Mouse (Mus musculus) lung, adult 18-20 months (tissue): ENCODE data around the gene Aars.
"Not testable (repeated sequence)": the region's sequence is repeated elsewhere in the genome, so short reads cannot be mapped to it uniquely, and the experiment has no call there.

ENCODE experiments used
- DNase-seq, 2 experiments: peaks; one replicate each; pipeline ENCODE4 v3.0.0; 2022; ENCODE audit warnings: mixed read lengths in 2 of 2

Aars gene

DNA sequence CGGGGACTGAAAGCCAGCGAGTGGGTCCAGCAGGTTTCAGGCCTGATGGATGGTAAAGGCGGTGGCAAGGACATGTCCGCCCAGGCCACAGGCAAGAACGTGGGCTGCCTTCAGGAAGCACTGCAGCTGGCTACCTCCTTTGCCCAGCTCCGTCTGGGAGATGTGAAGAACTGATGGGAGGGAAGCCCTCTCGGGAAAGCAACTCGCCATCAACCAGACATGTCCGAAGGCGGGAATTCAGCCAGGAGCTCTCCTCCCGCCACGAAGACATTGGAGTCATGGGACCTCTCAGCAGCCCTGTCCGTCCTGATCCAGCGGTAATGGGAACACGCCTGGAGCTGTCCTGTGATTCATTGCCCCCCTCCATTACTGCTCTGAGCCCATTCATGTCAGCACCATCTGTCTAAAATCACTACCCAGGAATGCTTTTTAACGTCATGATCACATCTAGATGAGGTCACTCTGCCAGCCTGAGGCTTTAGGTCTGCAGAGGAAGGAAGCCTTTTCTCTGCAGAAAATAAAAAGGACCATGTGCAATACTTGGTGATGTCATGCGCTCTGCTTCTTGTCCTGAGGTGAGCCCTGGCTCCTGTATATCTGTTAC lies 22.2 kb downstream of the Aars start:
- DNase-seq, result no peak

DNA sequence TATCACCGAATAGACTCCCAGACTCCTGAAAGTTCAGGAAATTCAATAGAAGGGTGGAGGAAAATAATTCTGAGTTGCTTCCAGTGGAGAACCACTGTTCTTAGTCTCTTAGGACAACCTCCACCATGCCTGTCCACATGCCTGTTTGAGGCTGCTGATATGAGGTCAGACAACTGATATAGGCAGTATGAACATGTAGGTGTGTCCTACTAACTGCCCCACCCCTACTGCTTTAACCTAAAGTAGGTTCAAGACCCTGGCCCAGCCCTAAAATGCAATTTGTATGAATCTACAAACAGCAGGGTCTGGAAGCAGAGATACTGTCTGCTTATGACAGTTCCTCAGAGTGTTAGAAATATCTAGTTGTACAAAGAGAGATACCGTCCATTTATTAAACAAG lies 22.7 kb downstream of the Aars start:
- no peak for DNase-seq

DNA sequence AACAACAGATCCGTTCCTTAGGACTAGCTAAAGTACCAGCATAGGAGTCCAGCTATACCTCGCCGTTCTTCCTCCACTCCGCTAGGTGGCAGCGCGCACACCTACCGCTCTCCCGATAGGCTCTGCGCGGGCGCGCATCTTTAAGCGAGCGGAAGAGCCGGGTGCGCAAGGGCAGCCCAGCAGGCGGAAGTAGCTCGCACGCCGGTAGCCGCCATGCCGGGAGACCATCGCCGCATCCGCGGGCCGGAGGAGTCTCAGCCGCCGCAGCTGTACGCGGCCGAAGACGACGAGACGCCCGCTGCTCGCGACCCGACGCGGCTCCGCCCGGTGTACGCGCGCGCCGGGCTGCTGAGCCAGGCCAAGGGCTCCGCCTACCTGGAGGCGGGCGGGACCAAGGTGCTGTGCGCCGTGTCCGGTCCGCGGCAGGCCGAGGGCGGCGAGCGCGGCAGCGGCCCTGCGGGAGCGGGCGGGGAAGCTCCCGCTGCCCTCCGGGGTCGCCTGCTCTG lies 23.3 kb downstream of the Aars start, which contains the start of gene Exosc6:
Gene Exosc6 (plus strand): TSS at position 182 of the 506 bp plus-strand sequence.
- DNase-seq, result peak; percentile 90 to 92

DNA sequence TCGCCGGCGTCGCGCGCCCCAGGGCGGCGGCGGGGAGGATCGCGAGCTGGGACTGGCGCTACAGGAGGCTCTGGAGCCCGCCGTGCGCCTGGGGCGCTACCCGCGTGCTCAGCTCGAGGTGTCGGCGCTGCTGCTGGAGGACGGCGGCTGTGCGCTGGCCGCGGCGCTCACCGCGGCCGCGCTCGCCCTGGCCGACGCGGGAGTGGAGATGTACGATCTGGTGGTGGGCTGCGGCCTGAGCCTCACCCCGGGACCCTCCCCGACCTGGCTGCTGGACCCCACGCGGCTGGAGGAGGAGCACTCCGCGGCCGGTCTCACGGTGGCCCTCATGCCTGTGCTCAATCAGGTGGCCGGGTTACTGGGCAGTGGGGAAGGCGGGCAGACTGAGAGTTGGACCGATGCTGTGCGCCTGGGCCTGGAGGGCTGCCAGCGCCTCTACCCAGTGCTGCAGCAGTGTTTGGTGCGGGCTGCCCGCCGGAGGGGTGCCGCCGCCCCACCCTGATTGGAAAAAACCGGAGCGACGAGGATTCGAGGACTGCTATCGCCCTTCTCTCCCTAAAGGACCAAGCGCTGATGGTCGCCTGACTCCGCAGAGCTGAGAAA lies 23.8 kb downstream of the Aars start:
- peak; percentile 22 to 36 for DNase-seq

DNA sequence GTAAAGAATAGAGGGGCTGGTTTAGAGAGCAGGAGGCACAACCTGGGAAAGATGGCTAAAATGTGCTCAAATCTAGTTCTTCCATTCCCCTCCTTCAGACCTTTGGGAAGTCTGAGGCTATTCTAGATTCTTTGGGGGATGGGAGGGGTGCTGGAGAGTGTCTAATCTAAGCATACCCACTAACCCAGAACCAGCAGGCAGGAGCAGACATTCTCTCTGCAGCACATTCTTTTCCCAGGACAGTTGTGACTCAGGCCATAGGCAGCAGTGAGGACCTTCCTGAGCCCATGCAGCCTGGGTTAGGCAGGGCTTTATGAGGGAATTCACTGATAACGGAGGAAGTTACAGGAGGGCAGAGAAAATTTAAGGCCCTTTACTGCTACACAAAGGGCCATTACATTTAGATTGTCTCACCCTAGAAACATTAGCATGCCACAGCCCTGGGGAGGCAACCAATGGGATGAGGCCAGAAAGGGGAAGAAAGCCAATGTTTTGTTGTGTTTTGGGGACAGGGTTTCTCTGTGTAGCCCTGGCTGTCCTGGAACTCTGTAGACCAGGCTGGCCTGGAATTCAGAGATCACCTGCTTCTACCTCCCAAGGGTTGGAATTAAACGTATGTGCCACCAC lies 26.1 kb downstream of the Aars start:
- DNase-seq, result no peak

DNA sequence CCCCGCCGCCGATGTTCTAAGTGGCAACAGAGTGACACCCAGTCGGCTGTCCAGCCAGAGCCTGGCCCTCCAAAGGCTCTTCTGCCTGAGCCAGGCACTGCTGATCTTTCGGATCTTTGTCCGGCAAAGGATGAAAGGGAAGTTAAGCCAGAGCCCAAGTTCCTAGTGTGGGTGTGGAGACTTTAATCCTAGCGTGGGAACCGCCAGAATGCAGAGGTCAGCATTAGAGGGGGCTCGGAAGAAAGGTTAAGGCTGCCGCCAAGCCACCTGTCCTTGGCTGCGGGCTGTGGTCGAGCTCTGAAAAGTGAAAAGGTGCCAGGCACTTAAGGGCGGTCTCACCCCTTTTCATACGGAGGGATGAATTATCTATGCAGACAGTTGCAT lies 28.7 kb downstream of the Aars start:
- no peak for DNase-seq

DNA sequence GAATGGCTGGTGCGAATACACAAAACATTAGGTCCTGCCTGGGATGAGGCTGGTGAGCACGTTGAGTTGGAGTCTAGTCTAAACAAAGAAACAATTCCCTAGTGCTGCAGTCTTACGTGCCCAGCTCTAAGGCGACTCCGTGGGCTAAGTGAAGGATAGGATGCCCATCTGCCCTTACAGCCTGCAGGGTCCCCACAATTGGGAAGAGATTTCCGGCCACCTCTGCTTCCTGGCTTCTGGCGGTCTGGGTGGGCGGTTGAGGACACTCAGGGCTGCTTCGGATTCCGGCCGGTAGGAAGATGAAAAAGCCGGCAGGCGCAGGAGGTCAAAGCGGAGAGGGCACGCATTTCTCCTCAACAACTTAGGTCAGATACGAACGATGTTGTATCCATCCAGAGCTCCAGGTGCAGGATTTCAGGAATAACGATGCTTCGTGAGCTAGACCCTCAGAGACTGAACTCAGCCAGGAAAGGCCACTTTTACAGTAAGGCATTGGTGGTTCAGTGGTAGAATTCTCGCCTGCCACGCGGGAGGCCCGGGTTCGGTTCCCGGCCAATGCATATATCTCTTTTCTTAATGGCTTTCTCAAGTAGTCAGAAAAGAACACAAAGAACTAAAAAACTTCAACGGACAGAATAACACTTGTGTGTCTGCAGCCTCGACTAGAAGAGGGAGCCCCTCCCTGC lies 29.3 kb downstream of the Aars start:
- DNase-seq, result peak; percentile 84 to 86

DNA sequence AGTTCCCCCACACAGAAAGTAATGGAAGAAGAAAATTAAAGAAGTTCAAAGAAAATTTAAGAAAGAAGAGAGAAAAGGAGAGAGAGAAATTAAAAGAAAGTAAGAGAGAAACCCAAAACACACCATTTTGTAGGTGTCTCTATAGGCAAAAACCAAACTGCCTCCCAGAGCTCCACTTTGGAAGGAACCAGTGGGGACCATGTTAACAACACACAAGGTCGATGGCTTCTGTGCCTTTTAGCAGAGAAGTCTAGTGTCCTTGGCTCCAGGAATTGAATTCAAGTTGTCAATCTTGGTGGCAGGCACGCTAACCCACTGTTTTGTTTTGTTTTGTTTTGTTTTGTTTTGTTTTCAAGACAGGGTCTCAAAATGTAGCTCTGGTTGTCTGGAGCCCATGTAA lies 29.9 kb downstream of the Aars start:
- DNase-seq, result no peak

DNA sequence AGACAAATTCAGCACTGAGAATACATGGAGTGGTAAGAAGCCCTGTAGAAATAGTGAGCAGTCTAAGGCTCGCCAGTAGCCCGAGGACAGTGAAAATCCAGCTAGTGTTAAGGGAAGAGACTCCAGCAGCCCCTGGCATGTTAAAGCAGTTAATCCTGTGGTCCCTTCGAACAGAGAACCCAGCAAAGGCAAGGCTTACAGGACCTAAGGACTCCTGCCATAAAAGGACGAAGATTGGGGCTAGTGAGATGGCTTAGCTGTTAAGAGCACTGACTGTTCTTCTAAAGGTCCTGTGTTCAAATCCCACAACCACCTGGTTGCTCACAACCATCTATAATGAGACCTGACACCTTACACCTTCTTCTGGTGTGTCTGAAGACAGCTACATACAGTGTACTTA lies 33.4 kb downstream of the Aars start:
- DNase-seq, result no peak

DNA sequence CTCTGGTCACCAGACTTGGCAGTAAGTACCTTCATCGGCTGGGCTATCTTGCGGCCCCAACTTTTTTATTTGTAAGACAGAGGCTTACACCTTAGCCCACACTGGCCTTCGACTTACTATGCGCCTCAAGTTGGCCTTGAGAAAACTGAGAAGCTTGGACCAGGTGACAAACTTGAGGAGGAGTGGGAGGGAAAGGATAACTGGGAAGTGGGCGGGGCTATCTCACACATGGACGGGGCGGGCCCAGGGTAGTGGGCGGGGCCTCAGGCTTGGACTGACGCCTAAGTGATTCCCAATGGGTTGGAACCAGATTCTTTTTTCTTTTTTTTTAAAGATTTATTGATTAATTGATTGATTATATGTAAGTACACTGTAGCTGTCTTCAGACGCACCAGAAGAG lies 34.5 kb downstream of the Aars start:
- no peak for DNase-seq

DNA sequence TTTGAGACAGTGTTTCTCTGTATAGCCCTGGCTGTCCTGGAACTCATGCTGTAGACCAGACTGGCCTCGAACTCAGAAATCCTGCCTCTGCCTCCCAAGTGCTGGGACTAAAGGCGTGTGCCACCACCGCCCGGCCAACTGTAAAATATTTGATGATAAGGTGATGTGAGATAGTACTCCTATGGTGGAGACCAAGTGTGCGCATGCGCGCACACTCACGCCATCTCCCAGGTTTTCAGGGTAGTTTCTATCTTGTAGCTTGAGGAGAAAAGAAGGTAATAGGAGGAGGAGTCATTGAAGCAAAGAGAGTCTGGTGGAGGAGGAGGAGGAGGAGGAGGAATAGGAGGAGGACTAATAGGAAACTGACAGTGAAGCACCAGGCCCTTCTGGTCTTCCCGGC lies 35.7 kb downstream of the Aars start:
- not testable (repeated sequence) for DNase-seq

DNA sequence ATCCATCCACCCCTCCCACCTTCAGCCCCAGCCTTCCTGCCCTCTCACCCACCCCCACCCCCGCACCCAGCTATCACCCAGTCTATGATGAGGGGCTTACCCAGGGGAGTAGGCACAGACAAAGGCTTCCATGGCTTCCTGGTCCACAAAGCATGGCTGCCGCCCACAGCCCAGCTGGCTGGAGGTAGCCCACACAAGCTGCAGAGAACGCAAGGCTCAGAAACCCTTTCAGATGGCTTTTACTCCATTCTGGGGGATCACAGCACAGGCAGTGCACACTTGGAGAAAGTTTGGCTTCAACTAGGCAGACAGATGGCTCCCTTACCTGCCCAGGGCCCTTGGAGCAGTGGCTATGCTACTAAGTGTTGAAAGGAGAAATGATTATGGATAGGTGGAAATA lies 43.0 kb downstream of the Aars start:
- no peak for DNase-seq

DNA sequence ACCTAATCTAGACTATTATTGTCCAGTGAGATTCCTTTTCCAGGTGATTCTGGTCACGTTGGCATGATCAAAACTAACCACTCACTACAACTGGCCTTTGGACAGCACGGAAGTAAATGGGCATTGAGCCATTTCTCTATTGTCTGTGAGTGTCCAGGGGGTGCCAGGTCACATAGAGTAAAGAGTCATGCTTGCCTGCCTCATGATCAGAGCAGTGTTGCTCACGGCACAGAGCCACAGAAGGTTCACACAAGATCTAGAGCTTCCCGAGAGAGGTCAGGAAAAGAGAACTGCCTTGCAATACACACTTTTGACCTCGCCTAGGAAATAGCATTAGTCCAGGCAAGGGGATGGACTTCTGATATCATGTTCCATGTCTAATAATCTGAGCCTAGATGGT lies 46.5 kb downstream of the Aars start:
- DNase-seq, result no peak

DNA sequence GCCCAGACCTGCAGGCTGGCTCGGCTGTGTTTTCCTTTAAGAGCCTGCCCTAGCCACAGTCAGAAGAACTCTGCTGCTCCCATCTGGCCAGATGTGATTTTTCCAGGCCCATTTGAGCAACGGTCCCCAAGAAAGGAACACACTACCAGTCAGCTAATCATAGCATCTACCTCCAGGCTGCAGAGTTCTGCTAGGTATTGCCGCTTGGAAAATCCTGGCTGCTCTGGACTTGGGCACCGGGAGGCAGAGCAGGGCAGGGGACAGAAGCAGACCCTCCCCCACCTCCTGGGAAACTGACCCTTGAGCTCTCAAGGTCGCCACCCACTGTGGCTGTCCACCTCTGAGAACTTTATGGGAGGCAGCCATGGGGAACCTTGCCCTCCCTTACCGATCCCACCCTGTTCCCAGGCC lies 46.9 kb downstream of the Aars start:
- DNase-seq, result no peak

DNA sequence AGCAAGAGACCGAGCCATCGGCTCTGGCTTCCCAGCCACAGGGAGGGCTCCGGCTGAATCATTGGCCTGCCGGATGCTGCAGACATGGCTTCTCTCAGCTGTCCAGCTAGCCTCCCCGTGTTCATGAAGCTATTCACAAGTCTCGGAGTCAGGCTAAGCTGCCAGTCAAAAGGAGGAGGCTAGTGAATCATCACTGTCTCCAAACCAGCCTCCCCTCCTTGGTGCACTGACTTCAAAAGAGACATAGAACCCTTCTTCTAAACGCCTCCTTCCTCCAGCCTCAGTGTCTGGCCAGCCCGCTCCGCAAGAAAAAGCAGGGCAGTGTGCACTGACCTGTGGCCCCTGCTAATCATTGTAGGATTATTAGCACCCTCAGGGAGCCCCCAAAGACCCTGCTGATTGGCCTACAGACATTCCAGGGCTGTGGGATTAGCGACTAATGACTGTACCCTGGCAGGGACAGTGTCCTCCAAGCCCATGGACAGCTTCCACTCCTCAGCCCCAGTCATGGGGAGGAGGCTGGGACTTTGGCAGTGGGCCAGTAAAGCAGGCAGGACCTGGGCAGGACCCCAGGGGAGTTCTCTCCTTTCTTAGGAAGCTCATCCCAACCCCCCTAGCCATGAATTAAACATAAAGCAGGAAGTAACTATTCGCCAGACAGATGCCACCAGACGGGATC lies 48.8 kb downstream of the Aars start:
- DNase-seq, result no peak

DNA sequence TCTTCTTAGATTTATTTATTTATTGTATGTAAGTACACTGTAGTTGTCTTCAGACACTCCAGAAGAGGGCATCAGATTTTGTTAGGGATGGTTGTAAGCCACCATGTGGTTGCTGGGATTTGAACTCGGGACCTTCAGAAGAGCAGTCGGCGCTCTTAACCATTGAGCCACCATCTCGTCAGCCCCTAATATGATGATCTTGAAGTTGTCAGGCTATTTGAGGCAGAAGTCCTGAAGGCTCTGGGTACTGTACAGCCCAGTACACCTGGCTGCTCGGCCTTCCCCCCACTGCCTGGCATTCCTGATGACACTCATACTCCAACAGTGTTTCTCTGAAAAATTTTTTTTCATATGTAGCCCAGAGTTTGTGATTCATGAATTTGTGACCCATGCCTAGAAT lies 51.0 kb downstream of the Aars start:
- not testable (repeated sequence) for DNase-seq

DNA sequence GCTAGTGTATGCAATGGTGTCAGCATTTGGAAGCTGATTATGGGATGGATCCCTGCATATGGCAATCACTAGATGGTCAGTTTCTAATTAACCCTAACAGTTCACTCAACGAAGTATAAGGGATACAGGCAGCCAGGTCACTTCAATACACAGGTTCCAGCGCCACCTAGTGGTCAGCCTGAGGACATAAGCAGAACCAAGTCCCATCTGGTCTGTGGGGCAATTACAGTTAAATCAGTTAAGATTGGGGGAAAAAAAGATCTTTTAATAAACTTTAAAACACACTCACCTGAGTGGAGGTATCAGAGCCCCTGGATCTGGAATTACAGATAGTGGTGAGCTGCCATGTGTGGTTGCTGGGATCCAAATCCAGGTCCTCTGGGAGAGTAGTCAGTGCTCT lies 57.2 kb downstream of the Aars start:
- DNase-seq, result peak; percentile 50 to 64

DNA sequence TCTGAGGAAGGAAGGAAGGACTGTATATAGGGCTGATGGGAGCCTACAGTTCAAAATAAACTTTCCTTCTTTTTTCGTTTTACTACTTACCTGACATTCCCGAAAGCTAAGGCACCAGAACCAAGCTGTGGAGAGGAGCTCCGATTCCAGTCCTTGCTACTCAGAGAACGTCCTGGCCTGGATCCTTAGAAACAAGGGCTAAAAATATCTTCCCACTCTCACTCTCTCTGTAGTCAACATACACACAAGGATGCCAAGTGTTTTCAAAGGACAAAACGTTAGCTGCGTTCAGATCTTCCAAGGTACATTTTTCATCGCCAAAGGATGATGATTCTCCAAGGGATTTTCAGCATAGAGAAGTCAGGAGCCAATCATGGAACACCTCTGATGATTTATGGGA lies 58.8 kb downstream of the Aars start:
- no peak for DNase-seq

DNA sequence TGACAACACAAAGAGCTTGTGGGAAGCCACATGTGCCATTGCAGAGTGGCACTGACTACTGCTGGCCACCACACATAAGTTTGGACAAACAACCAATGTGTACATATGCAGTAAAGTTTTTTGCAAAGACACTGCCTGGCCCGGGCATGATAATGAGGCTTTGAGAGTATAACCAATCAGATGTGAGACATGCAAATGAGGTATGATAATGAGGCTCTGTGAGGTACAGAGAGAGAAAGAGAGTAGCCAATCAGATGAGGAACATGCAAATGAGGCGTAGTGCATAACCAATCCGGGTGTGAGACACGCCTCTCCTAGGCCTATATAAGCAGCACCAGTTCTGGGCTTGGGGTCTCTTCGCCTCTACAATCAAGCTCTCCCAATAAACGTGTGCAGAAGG lies 59.4 kb downstream of the Aars start, which contains the start of gene Clec18a:
Gene Clec18a (minus strand): TSS at position 101 of the 400 bp plus-strand sequence.
- not testable (repeated sequence) for DNase-seq

DNA sequence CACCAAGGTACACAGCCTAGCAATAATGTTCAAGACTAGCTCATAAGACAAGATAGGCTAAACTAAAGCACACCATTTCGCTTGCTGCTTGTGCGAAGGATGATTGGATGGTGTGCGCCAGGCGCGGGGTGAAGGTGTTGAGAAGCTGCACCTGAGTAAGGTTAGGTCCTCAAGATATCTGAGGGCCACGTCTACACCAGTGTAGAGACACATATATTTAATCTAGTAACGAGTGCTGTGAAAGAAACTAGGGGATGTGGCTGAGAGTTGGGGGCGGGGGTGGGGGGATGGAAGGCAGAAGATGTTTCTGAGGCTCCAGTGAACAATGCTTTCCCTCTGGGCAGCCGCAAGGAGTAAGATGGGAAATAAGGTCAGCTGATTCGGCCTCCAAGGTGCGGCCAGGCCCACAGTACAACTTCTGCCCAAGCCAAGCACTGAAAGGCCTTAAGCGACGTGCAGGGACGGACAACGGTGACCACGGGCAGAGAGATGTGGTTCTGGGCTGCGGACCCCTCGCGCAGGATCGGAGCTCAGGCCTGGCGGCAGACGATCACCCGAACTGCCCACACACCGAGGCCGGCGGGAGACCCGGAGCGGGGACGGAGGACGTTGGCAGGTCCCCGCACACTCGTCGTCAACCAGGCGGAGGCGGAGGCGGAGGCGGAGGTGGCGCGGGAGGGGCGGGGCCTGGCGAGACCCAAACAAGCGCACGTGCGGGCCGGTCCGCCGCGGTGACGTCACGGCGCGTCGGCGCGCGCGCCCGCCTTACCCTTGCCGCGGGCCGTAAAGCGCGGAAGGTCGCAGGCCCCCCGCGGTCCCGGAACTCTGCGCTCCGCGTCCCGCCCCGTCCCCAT lies 61.1 kb downstream of the Aars start, which contains the start of gene Pdpr:
Gene Pdpr (plus strand): TSS at position 766 of the 854 bp plus-strand sequence.
- peak; percentile 92 to 95 for DNase-seq

DNA sequence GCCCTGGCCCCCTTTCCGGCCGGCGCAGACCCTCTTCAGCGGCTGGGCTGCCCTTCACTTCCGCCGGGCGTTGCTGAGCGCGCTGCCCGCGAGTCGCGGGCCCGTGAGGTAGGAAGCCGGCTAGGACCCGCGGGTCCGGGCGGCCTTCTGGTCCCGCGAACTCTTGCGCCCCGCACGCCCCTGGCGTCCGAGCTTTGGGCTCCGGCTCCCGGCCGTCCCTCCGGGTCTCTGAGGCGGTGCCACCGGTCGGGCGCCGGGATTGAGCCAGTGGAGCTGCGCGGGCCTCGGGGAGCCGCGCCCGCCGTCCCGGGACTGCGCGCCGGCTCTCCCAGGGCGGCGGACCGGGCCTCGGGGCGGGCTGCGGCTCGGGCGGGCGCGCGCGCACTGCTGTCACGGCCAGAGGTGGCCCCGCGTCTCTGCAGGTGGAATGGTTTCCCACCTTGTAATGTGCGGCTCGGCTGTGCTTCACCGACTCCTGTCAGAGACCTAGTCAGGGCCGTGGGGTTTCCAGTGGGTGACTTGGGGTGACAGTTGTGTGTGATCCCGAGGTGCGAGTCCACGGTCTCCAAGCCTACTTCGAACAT lies 61.9 kb downstream of the Aars start:
- peak in 1 of 2 experiments; percentile 8 for DNase-seq
